Mouse (Mus musculus) lung, adult 2 months (tissue): ENCODE data around the gene Pacrg.

Experiments used
- CTCF ChIP-seq: fragments of 200-500 bp; IDR thresholded peaks from 2 replicates; pipeline ENCODE4 v1.5.1; 2011; ENCODE audit warnings: mild to moderate bottlenecking, low read length, control low read depth; ENCODE audit not compliant: insufficient read depth
- POLR2A ChIP-seq: fragments of 200-500 bp; IDR thresholded peaks from 2 replicates; pipeline ENCODE4 v1.6.1; 2011; ENCODE audit warnings: low read depth, mild to moderate bottlenecking, control low read depth, low read length, borderline replicate concordance; ENCODE audit errors: extremely low read depth

- TF ChIP-seq CTCF, result no peak
- TF ChIP-seq POLR2A, result no peak
Measured at GRCm38 (mm10) chr17:10702781-10703180, 137.3 kb downstream of the Pacrg start.
